ENCODE assay signal across 11 mouse cellular contexts in the genomic region with DNA sequence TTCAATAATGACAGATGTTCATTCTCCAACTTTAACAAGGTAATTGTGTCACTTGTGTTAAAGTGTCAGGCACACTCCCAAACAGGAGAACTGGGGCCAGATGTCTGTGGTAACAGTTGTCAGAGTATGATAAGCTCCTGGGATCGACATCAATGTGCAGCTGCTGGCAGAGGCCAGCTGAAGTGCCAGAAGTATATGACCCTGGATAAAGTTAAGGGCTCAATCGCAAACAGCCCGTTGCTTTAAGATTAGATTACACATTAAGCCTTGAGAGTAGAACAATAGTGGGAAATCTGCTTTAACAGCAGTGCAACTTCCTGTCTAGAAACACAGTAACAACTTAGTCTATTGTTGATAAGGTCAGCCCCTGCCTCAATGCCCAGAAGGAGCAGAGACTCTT. TPM values are rescaled to one million over a fixed set of nuclear protein-coding genes. Genes with fewer than 3 reads are reported as not detected.
DNase-seq lines count a peak whose midpoint lies in the region; ATAC-seq lines count a peak whose summit lies in the region.
"Had no signal": no experiment of that assay in that cellular context is flagged by ENCODE, and none has a peak within 500 bp of the region (broad histone marks: within the 10 kb centered on the region; RNA-seq: fewer than 3 reads in every experiment).

No protein-coding gene starts in this region.

- no peaks in the 10 kb centered on the region for H3K9me3 ChIP-seq in kidney, embryonic 15.5 days (replicated peaks)
- H3K9me3 ChIP-seq in heart, embryonic 15.5 days (replicated peaks), result no peaks in the 10 kb centered on the region
- H3K9me3 ChIP-seq in midbrain, embryonic 11.5 days (ENCODE audit: control insufficient read depth, low read length), result no peaks in the 10 kb centered on the region

- H3K36me3 ChIP-seq in kidney, embryonic 15.5 days, result no peaks in the 10 kb centered on the region
- no peaks in the 10 kb centered on the region for H3K36me3 ChIP-seq in heart, embryonic 15.5 days
- H3K36me3 ChIP-seq in midbrain, embryonic 11.5 days (ENCODE audit: control insufficient read depth, insufficient read depth, low read length), result no peaks in the 10 kb centered on the region

- H3K4me1 ChIP-seq in kidney, embryonic 15.5 days, result no peaks in the 10 kb centered on the region
- H3K4me1 ChIP-seq in heart, embryonic 15.5 days (replicated peaks), result peaks cover 8% of the 10 kb centered on the region
- H3K4me1 ChIP-seq in midbrain, embryonic 11.5 days (ENCODE audit: control insufficient read depth, insufficient read depth, low read length), result no peaks in the 10 kb centered on the region

- no peak overlapping the region for H3K27ac ChIP-seq in kidney, embryonic 15.5 days
- H3K27ac ChIP-seq in heart, embryonic 15.5 days, result no peak overlapping the region; the same call in 1 of the 2 replicates
- no peak overlapping the region for H3K27ac ChIP-seq in midbrain, embryonic 11.5 days (ENCODE audit: low read depth, low read length)

- WGBS in kidney, embryonic 15.5 days, result 8% methylated on average over 3 of the region's 3 CpGs
- 6% methylated on average over 3 of the region's 3 CpGs for WGBS in heart, embryonic 15.5 days
- WGBS in midbrain, embryonic 11.5 days, result 44% methylated on average over 3 of the region's 3 CpGs

- no peaks in the 10 kb centered on the region for H3K27me3 ChIP-seq in kidney, embryonic 15.5 days
- H3K27me3 ChIP-seq in heart, embryonic 15.5 days, result no peaks in the 10 kb centered on the region
- H3K27me3 ChIP-seq in midbrain, embryonic 11.5 days (ENCODE audit: control insufficient read depth, insufficient read depth, low read length), result no peaks in the 10 kb centered on the region

- H3K4me3 ChIP-seq in kidney, embryonic 15.5 days (replicated peaks), result no peak overlapping the region
- H3K4me3 ChIP-seq in heart, embryonic 15.5 days, result no peak overlapping the region
- H3K4me3 ChIP-seq in midbrain, embryonic 11.5 days (ENCODE audit: low read depth, low read length), result no peak overlapping the region

- H3K9ac ChIP-seq in kidney, embryonic 15.5 days, result no peak overlapping the region
- no peak overlapping the region for H3K9ac ChIP-seq in heart, embryonic 15.5 days
- no peak overlapping the region for H3K9ac ChIP-seq in midbrain, embryonic 11.5 days (ENCODE audit: low read length)

- no peak overlapping the region for H3K4me2 ChIP-seq in kidney, embryonic 15.5 days
- no peak overlapping the region for H3K4me2 ChIP-seq in heart, embryonic 15.5 days
- H3K4me2 ChIP-seq in midbrain, embryonic 11.5 days, result no peak overlapping the region

- ATAC-seq in kidney, embryonic 15.5 days (replicated peaks; ENCODE audit: low FRiP score), result peak; percentile 87
- peak; percentile 80 for ATAC-seq in heart, embryonic 15.5 days (replicated peaks; ENCODE audit: insufficient number of reproducible peaks, insufficient read depth, low FRiP score, low read depth)
- peak; percentile 45 for ATAC-seq in megakaryocyte, adult 5-6 weeks (ENCODE audit: poor library complexity, severe bottlenecking)
- no peak for ATAC-seq in midbrain, embryonic 11.5 days (ENCODE audit: low FRiP score)

- DNase-seq in kidney, postnatal 10 days, result no peak
- peak; percentile 73 for DNase-seq in c-Kit-negative CD71-positive TER-119-positive erythroid progenitor cells, embryonic 14.5 days (ENCODE audit: low read depth, low spot score)
- no peak for DNase-seq in midbrain, embryonic 11.5 days (ENCODE audit: low spot score, missing footprints)
- no peak for DNase-seq in frontal cortex, postnatal 14 days (ENCODE audit: low spot score in 2 of 2)
- no peak for DNase-seq in T-cell, adult 2 months (ENCODE audit: low spot score)
- DNase-seq: adrenal gland, postnatal 36 days had no signal

RNA-seq across cellular contexts. Expression of a gene that starts 6.8 kb away (rescaled TPM):
- not detected in 2 replicates for polyA plus RNA-seq in kidney, embryonic 15.5 days (2015; fragmentation: Nextera tagmentation; extraction: Ambion mirVana)
- not detected in 2 replicates for polyA plus RNA-seq in heart, embryonic 15.5 days (2015; fragmentation: Nextera tagmentation; extraction: Ambion mirVana)
- not detected in 2 replicates for total RNA-seq in megakaryocyte, adult 5-6 weeks (2015)
- total RNA-seq in megakaryocyte, adult 5-6 weeks (2017), result not detected in 2 replicates
- polyA plus RNA-seq in midbrain, embryonic 11.5 days (2014; fragmentation: Nextera tagmentation; extraction: Ambion mirVana), result not detected in 2 replicates
- total RNA-seq: adrenal gland, postnatal 36 days; heart, postnatal 14 days; layer of hippocampus, postnatal 10 days had no signal

RNA-seq across cellular contexts. Expression of a gene that starts 15.8 kb away (rescaled TPM):
- not detected in 2 replicates for polyA plus RNA-seq in kidney, embryonic 15.5 days (2015; fragmentation: Nextera tagmentation; extraction: Ambion mirVana)
- polyA plus RNA-seq in heart, embryonic 15.5 days (2015; fragmentation: Nextera tagmentation; extraction: Ambion mirVana), result not detected in 2 replicates
- not detected in 2 replicates for total RNA-seq in megakaryocyte, adult 5-6 weeks (2015)
- total RNA-seq in megakaryocyte, adult 5-6 weeks (2017), result not detected in 2 replicates
- polyA plus RNA-seq in midbrain, embryonic 11.5 days (2014; fragmentation: Nextera tagmentation; extraction: Ambion mirVana), result not detected in 2 replicates
- total RNA-seq: adrenal gland, postnatal 36 days; heart, postnatal 14 days; layer of hippocampus, postnatal 10 days had no signal

RNA-seq across cellular contexts. Expression of a gene that starts 18.6 kb away (rescaled TPM):
- polyA plus RNA-seq in kidney, embryonic 15.5 days (2015; fragmentation: Nextera tagmentation; extraction: Ambion mirVana), result not detected in 2 replicates
- not detected in 2 replicates for polyA plus RNA-seq in heart, embryonic 15.5 days (2015; fragmentation: Nextera tagmentation; extraction: Ambion mirVana)
- not detected in 2 replicates for total RNA-seq in megakaryocyte, adult 5-6 weeks (2015)
- total RNA-seq in megakaryocyte, adult 5-6 weeks (2017), result not detected in 2 replicates
- polyA plus RNA-seq in midbrain, embryonic 11.5 days (2014; fragmentation: Nextera tagmentation; extraction: Ambion mirVana), result not detected in 2 replicates
- total RNA-seq: adrenal gland, postnatal 36 days; heart, postnatal 14 days; layer of hippocampus, postnatal 10 days had no signal

RNA-seq across cellular contexts. Expression of a gene that starts 24.0 kb away (rescaled TPM):
- polyA plus RNA-seq in kidney, embryonic 15.5 days (2015; fragmentation: Nextera tagmentation; extraction: Ambion mirVana), result not detected in 2 replicates
- not detected in 2 replicates for polyA plus RNA-seq in heart, embryonic 15.5 days (2015; fragmentation: Nextera tagmentation; extraction: Ambion mirVana)
- not detected in 2 replicates for total RNA-seq in megakaryocyte, adult 5-6 weeks (2015)
- total RNA-seq in megakaryocyte, adult 5-6 weeks (2017), result not detected in 2 replicates
- polyA plus RNA-seq in midbrain, embryonic 11.5 days (2014; fragmentation: Nextera tagmentation; extraction: Ambion mirVana), result not detected in 2 replicates
- total RNA-seq: adrenal gland, postnatal 36 days; heart, postnatal 14 days; layer of hippocampus, postnatal 10 days had no signal

RNA-seq across cellular contexts. Expression of a gene that starts 24.1 kb away (rescaled TPM):
- not detected in 2 replicates for polyA plus RNA-seq in kidney, embryonic 15.5 days (2015; fragmentation: Nextera tagmentation; extraction: Ambion mirVana)
- not detected in 2 replicates for polyA plus RNA-seq in heart, embryonic 15.5 days (2015; fragmentation: Nextera tagmentation; extraction: Ambion mirVana)
- not detected in 2 replicates for total RNA-seq in megakaryocyte, adult 5-6 weeks (2015)
- total RNA-seq in megakaryocyte, adult 5-6 weeks (2017), result not detected in 2 replicates
- polyA plus RNA-seq in midbrain, embryonic 11.5 days (2014; fragmentation: Nextera tagmentation; extraction: Ambion mirVana), result not detected in 2 replicates
- total RNA-seq: adrenal gland, postnatal 36 days; heart, postnatal 14 days; layer of hippocampus, postnatal 10 days had no signal
